ENCODE assay signal across 11 mouse cellular contexts in the genomic region with DNA sequence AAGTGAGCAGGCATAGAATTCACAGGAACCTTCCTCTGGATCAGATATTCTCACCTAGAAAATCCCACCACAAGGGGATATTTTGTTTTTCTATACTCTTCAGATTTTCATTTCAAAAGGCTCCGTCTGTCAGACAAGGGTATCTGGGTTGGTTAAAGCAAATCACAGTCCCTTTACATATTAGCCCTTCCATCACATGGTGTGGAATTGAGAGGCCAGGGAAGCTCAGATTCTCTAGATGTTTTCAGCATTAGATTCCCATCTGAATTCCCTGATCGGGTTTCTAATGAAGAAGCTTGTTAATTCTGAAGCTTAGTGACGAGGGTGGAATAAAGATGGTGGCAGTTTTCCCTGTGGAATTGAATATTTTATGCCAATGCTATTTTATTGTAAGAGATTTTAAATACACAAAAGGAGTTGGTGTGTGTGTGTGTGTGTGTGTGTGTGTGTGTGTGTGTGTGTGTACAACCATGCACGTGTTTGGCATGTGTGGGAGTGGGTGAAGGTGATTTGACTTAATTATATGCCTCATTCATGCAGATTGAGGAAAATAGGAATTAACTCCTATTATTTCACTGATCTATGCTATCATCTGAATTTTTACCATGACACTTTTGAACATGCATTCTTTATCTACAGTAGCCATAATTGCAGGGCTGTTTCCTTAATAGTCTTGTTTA.
"Had no signal": no experiment of that assay in that cellular context is flagged by ENCODE, and none has a peak within 500 bp of the region (broad histone marks: within the 10 kb centered on the region; RNA-seq: fewer than 3 reads in every experiment).

No protein-coding gene starts in this region.

- H3K4me3 ChIP-seq: left cerebral cortex, adult 2 months; limb, embryonic 10.5 days; liver, embryonic 12.5 days; megakaryocyte, embryonic 14.5 days; neural tube, embryonic 12.5 days had no signal

- H3K27ac ChIP-seq: left cerebral cortex, adult 2 months; limb, embryonic 10.5 days; liver, embryonic 12.5 days; macrophage; neural tube, embryonic 12.5 days; stomach, postnatal 0 days had no signal

- H3K4me2 ChIP-seq: liver, embryonic 12.5 days; lung, embryonic 14.5 days; neural tube, embryonic 12.5 days had no signal

- H3K9me3 ChIP-seq: limb, embryonic 10.5 days; neural tube, embryonic 12.5 days had no signal

- H3K9ac ChIP-seq: liver, embryonic 12.5 days; lung, embryonic 14.5 days; neural tube, embryonic 12.5 days had no signal

- H3K27me3 ChIP-seq: liver, embryonic 12.5 days; megakaryocyte, embryonic 14.5 days; neural tube, embryonic 12.5 days had no signal

- H3K4me1 ChIP-seq: limb, embryonic 10.5 days; liver, embryonic 12.5 days; megakaryocyte, embryonic 14.5 days; neural tube, embryonic 12.5 days had no signal

- DNase-seq: kidney, postnatal 25 days; lung, embryonic 14.5 days; lung, postnatal 10 days; thymus, postnatal 4 days had no signal

- ATAC-seq: liver, embryonic 12.5 days had no signal

- H3K36me3 ChIP-seq: limb, embryonic 10.5 days; liver, embryonic 12.5 days; neural tube, embryonic 12.5 days had no signal
